Mouse (Mus musculus) ovary, adult 10 weeks (tissue): ENCODE data around the gene Scn7a. TPM values are rescaled to one million over a fixed set of nuclear protein-coding genes. Genes with fewer than 3 reads are reported as not detected.

Experiments used
- polyA plus RNA-seq: library from polyadenylated mRNA; stranded (reverse); fragments of 350-450 nt; fragmentation: Illumina TruSeq; extraction: RNeasy Lipid Tissue Mini Kit (QIAGEN cat#74804); gene quantifications from one replicate; pipeline ENCODE4 v1.2.3, GENCODE M21; 2014

The Scn7a gene
- polyA plus RNA-seq = 27.1 TPM

DNA sequence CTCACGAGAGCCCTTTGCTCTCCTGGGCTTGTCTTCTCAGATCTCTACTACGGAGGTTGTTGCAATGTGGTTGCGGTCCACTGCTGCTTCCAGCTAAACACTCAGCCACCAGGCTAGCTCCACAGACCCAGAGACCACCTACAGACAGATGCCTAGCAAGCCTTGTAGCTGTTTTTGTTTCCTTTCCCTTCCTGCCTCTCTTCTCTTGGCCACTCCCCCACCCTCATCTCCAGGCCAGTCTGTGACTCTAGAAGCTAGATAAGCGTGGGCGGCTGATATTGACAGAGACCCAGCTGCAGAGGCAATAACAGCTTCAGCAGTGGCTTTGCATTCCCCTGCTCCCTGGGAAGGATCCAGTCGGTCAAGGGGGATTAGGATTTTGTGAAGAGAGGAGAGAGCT is at the start of gene Scn7a:
Gene Scn7a, minus strand, starts transcription at position 150 of the 400 bp plus-strand sequence.

DNA sequence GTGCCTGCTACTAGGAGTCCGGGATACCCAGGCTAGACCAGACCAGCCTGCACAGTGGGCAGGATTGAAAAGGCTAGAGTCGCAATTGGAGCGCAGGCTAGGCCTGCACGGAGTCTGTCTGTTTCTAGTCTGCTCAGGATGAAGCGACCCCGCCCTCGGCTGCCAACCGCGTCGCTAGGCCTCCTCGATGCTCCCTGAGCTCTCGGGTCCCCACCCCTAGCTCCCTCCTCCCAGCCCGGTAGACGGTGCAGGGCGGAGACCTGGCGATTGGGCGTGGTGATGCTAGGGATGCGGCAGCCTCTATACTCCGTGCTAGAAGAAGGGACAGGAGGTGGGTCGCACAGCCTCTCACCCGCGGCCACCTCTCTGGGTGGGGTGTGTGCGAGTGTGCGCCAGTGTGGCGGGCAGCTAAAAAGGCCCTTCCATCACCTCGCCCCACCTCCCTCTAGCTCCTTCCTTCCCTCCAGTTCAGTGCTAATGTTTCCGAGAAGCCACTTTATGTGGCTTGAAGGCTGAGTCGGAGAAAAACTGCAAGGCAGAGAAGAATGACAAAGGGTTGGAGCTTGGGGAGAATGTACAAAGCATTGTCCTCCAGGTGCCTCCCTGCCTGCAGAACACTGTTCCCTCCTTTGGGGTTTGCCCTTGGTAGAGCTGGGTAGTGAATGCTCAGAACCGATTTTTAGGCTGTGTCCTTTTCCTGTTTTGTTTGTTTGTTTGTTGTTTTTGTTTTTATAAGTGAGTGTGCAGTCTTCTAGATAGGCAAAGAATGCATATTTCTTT is 149.9 kb downstream of the Scn7a start, which contains the start of gene Scn9a:
Gene Scn9a, minus strand, starts transcription at position 383 of the 780 bp plus-strand sequence.

Other genes starting within 250 kb of the Scn7a start
- gene Scn9a, start 150.0 kb downstream of the Scn7a start, polyA plus RNA-seq = 0.17 TPM